Mouse (Mus musculus) erythroblast, embryonic 14.5 days (primary cell): ENCODE data around the gene Gal.

ENCODE experiments used
- GATA1 ChIP-seq: IDR thresholded peaks from 2 replicates; pipeline ENCODE4 v1.6.1; 2012; ENCODE audit warnings: low read length, inconsistent platforms, mixed read lengths
- TAL1 ChIP-seq: IDR thresholded peaks from 3 replicates; pipeline ENCODE4 v1.6.1; 2012; ENCODE audit warnings: low read length, inconsistent platforms, mixed read lengths

DNA sequence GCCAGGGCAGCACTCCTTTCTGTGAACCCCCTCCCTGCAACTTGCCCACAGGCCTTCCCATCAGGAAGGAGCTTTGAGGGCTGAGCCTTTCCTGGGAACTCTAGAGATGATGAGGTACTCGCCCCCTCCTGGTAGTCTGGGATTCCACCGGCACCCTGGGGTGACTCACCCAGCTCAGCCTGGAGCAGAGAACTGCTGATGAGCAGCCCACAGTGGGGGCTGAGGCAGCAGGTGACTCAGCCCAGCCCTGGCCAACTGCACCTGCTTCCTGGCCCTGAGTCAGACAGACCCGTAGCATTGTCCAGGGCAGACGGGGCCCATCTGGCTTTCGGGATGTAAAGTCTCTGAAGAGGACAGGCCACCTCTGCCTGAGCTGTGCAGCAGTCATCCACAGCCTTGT, 4.9 kb upstream of the Gal start:
- TF ChIP-seq GATA1 (no peak), TAL1 (no peak)
